Mouse (Mus musculus) cerebellum, adult 2 months (tissue): ENCODE measurements at regions not wholly inside any gene's neighbourhood (a gene's known extent, or its start where the extent isn't known, plus 50 kb on each side); places are given as distances from the start of the nearest gene placed in this dataset.

Experiments used
- CTCF ChIP-seq: fragments of 200-500 bp; IDR thresholded peaks from 2 replicates; pipeline ENCODE4 v1.5.1; 2011; ENCODE audit warnings: low read depth, mild to moderate bottlenecking, control low read depth, low read length, moderate library complexity, borderline replicate concordance; ENCODE audit not compliant: insufficient read depth
- POLR2A ChIP-seq: fragments of 200-500 bp; IDR thresholded peaks from 2 replicates; pipeline ENCODE4 v1.6.1; 2011; ENCODE audit warnings: low read length, control low read depth, borderline replicate concordance; ENCODE audit not compliant: insufficient read depth

DNA sequence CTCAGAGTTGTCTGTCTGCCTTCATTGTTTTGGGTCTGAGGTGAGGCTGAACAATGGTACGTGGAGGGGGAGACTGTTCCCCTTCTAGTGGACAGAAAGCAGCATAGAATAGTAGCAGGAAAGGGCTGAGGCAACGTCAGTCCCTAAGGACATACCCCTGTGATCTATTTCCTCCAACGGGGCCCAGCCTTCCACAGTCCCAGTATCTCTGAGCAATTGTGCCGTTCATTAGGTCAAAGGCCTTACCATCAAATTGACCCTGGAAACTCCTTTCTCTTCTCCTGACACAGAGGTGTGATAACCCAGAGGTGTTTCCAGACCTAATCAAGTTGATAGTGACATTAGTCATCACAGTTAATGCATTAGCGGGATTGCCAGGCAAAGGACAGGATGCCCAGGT is 73.4 kb upstream of the Nr5a2 start:
- TF ChIP-seq CTCF (no peak), POLR2A (no peak)
